Mouse (Mus musculus): ENCODE data around the gene St13. TPM values are rescaled to one million over a fixed set of nuclear protein-coding genes. Genes with fewer than 3 reads are reported as not detected.
A peak's percentile ranks its signal among the peaks of the same experiment; 100 is the strongest.

Gene St13
- polyA plus RNA-seq, 1 experiment from 2014 or later, result 185 TPM

- WGBS, result 96% methylated on average over 3 of the region's 3 CpGs
- no peak for ATAC-seq (replicated peaks; ENCODE audit: low FRiP score)
- H3K27ac ChIP-seq, result no peak overlapping the region
- H3K9ac ChIP-seq, result no peak overlapping the region
- no peak overlapping the region for H3K4me2 ChIP-seq
- no peaks in the 10 kb centered on the region for H3K27me3 ChIP-seq
- peaks cover 10% of the 10 kb centered on the region for H3K4me1 ChIP-seq
- no peak overlapping the region for H3K4me3 ChIP-seq (replicated peaks)
- no peaks in the 10 kb centered on the region for H3K36me3 ChIP-seq
- no peaks in the 10 kb centered on the region for H3K9me3 ChIP-seq (replicated peaks)
These were observed 5.1 kb upstream of the St13 start for GRCm38 (mm10) chr15:81405008-81405407.

DNA sequence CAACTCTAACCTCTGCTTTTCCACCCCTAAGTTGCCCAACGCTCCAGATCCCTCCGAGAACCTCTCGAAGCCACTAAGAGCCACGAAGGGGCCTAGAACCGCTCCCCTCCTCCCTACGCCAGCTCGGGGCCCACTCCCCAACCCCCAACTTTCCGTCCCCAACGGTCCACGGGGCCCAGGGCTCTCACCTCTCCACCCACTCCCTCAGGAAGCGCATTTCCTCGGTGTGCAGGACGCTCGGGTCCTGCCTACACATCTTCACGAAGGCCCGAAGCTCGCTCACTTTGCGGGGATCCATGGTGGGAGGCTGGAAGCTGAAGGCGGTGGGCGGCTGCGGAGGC, 610 bp downstream of the St13 start:
- under 1% methylated on average over 21 of the region's 21 CpGs for WGBS
- peak overlapping the region; percentile 84 for H3K4me3 ChIP-seq (replicated peaks)

GRCm38 (mm10) chr15:81398189-81398588, 1.7 kb downstream of the St13 start:
- H3K4me1 ChIP-seq, result peaks cover 29% of the 10 kb centered on the region
- peak overlapping the region; percentile 74 for H3K4me2 ChIP-seq
- ATAC-seq (replicated peaks; ENCODE audit: low FRiP score), result no peak
- peaks cover 5% of the 10 kb centered on the region for H3K36me3 ChIP-seq
- H3K27ac ChIP-seq, result no peak overlapping the region
- H3K9me3 ChIP-seq (replicated peaks), result no peaks in the 10 kb centered on the region
- H3K4me3 ChIP-seq (replicated peaks), result peak overlapping the region; percentile 84
- H3K9ac ChIP-seq, result peak overlapping the region; percentile 88
- H3K27me3 ChIP-seq, result no peaks in the 10 kb centered on the region

More for the DNA sequence above, 610 bp downstream of the St13 start:
- peaks cover 29% of the 10 kb centered on the region for H3K4me1 ChIP-seq
- H3K9ac ChIP-seq, result peak overlapping the region; percentile 88
- H3K27me3 ChIP-seq, result no peaks in the 10 kb centered on the region
- H3K36me3 ChIP-seq, result no peaks in the 10 kb centered on the region
- H3K27ac ChIP-seq, result peak overlapping the region; percentile 90
- no peaks in the 10 kb centered on the region for H3K9me3 ChIP-seq (replicated peaks)
- peak overlapping the region; percentile 74 for H3K4me2 ChIP-seq
- no peak for ATAC-seq (replicated peaks; ENCODE audit: low FRiP score)

- no peak overlapping the region for H3K4me3 ChIP-seq (replicated peaks)
- no peak overlapping the region for H3K4me2 ChIP-seq
- H3K27ac ChIP-seq, result 0 out of 2 replicates have a peak overlapping the region, but pooled peaks have one; percentile 27
- no peak overlapping the region for H3K9ac ChIP-seq
- no peaks in the 10 kb centered on the region for H3K27me3 ChIP-seq
- H3K4me1 ChIP-seq, result peaks cover 21% of the 10 kb centered on the region
- H3K9me3 ChIP-seq (replicated peaks), result no peaks in the 10 kb centered on the region
- no peak for ATAC-seq (replicated peaks; ENCODE audit: low FRiP score)
- WGBS, result 80% methylated on average over 8 of the region's 8 CpGs
- H3K36me3 ChIP-seq, result peaks cover 37% of the 10 kb centered on the region
These were observed 5.5 kb downstream of the St13 start for GRCm38 (mm10) chr15:81394211-81394915.

DNA sequence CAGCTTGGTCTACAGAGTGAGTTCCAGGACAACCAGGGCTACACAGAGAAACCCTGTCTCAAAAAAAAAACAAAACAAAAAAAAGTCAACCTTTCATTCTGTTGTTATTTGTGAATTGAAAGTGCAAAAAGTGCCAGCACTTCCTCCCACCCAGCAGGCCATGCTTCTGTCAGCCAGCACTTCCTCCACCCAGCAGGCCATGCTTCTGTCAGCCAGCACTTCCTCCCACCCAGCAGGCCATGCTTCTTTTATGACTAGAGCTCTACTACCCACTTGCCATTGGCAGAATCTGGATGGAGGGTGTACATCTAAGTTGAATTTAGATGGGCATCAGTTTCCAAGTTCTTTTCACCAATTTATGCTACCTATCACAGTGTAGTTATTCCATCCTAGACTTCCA, 6.9 kb downstream of the St13 start:
- H3K4me2 ChIP-seq, result no peak overlapping the region
- H3K27ac ChIP-seq, result no peak overlapping the region
- H3K9me3 ChIP-seq (replicated peaks), result no peaks in the 10 kb centered on the region
- no peak overlapping the region for H3K9ac ChIP-seq
- no peak overlapping the region for H3K4me3 ChIP-seq (replicated peaks)
- no peak for ATAC-seq (replicated peaks; ENCODE audit: low FRiP score)
- H3K4me1 ChIP-seq, result peaks cover 16% of the 10 kb centered on the region
- H3K27me3 ChIP-seq, result no peaks in the 10 kb centered on the region
- H3K36me3 ChIP-seq, result peaks cover 50% of the 10 kb centered on the region

DNA sequence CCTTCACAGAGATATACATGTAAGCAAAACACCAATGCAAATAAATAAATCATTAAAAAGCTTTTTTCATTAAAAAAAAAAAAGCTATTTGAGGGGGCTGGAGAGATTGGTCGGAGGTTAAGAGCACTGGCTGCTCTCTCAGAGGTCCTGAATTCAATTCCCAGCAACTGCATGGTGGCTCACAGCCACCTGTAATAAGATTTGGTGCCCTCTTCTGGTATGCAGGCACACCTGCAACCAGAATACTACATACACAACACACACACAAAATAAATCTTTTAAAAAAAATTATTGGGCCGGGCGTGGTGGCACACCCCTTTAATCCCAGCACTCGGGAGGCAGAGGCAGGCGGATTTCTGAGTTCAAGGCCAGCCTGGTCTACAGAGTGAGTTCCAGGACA, 13.6 kb downstream of the St13 start:
- WGBS, result 90% methylated on average over 5 of the region's 5 CpGs

GRCm38 (mm10) chr15:81378845-81379244, 21.0 kb downstream of the St13 start:
- H3K4me3 ChIP-seq (replicated peaks), result no peak overlapping the region
- H3K4me1 ChIP-seq, result no peaks in the 10 kb centered on the region
- ATAC-seq (replicated peaks; ENCODE audit: low FRiP score), result no peak
- H3K4me2 ChIP-seq, result no peak overlapping the region
- H3K36me3 ChIP-seq, result peaks cover 89% of the 10 kb centered on the region
- H3K27ac ChIP-seq, result no peak overlapping the region
- H3K9ac ChIP-seq, result no peak overlapping the region
- H3K9me3 ChIP-seq (replicated peaks), result no peaks in the 10 kb centered on the region
- WGBS, result 90% methylated on average over 2 of the region's 2 CpGs
- no peaks in the 10 kb centered on the region for H3K27me3 ChIP-seq

More for the DNA sequence above, 13.6 kb downstream of the St13 start:
- no peak for ATAC-seq (replicated peaks; ENCODE audit: low FRiP score)
- no peaks in the 10 kb centered on the region for H3K4me1 ChIP-seq
- no peak overlapping the region for H3K27ac ChIP-seq
- H3K9me3 ChIP-seq (replicated peaks), result no peaks in the 10 kb centered on the region
- H3K9ac ChIP-seq, result no peak overlapping the region
- H3K4me3 ChIP-seq (replicated peaks), result no peak overlapping the region
- peaks cover 97% of the 10 kb centered on the region for H3K36me3 ChIP-seq
- no peaks in the 10 kb centered on the region for H3K27me3 ChIP-seq
- H3K4me2 ChIP-seq, result no peak overlapping the region

DNA sequence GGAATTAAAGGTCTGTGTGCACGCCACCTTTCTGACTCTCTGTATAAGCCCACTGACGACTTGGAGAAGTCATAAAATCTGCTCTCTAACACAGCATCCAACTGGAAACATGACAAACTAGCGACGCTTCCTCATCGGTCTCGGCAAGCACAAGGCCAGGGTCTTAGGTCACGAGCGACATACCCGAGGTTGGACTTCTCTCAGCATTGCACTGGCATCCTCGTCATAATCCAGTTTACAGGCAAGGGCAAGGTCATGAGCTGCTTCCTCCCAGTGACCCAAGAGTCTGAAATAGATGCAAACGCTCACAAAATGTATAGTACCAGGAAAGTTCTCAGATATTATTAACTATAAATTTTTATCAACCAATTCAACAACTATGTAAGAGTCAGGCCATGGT, 25.3 kb downstream of the St13 start:
- ATAC-seq (replicated peaks; ENCODE audit: low FRiP score), result no peak
- Histone ChIP-seq H3K27ac (no peak overlapping the region), H3K36me3 (peaks cover 88% of the 10 kb centered on the region), H3K27me3 (no peaks in the 10 kb centered on the region), H3K4me3 (replicated peaks) (no peak overlapping the region), H3K9me3 (replicated peaks) (no peaks in the 10 kb centered on the region), H3K9ac (no peak overlapping the region), H3K4me2 (no peak overlapping the region), H3K4me1 (no peaks in the 10 kb centered on the region)
- WGBS, result 85% methylated on average over 11 of the region's 11 CpGs

- 71% methylated on average over 1 of the region's 1 CpGs for WGBS
- H3K4me1 ChIP-seq, result no peaks in the 10 kb centered on the region
- no peaks in the 10 kb centered on the region for H3K9me3 ChIP-seq (replicated peaks)
- no peak for ATAC-seq (replicated peaks; ENCODE audit: low FRiP score)
- no peak overlapping the region for H3K4me3 ChIP-seq (replicated peaks)
- no peak overlapping the region for H3K4me2 ChIP-seq
- peaks cover 92% of the 10 kb centered on the region for H3K36me3 ChIP-seq
- H3K9ac ChIP-seq, result no peak overlapping the region
- no peaks in the 10 kb centered on the region for H3K27me3 ChIP-seq
- H3K27ac ChIP-seq, result no peak overlapping the region
These were observed 29.5 kb downstream of the St13 start for GRCm38 (mm10) chr15:81370356-81370755.

DNA sequence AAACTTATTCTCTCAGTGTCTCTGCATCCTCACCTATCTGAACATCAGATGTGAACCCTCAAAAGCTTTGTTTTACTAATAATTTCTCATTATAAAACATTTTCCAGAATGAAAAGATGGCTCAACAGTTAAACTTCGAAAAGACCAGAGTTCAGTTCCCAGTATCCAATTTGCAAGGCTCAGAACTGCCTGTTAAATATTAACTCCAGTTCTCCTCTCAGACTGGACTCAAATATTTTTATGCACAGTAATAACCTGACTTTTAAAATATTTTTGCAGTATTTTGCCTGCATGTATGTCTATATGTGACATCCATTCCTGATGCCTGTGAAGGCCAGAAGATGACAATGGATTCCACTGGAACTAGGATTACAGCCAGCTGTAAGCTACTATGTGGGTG, 31.3 kb downstream of the St13 start:
- Histone ChIP-seq H3K9ac (no peak overlapping the region), H3K27me3 (no peaks in the 10 kb centered on the region), H3K36me3 (peaks cover 94% of the 10 kb centered on the region), H3K27ac (no peak overlapping the region), H3K4me1 (no peaks in the 10 kb centered on the region), H3K4me2 (no peak overlapping the region), H3K4me3 (replicated peaks) (no peak overlapping the region), H3K9me3 (replicated peaks) (no peaks in the 10 kb centered on the region)
- WGBS, result 89% methylated on average over 1 of the region's 1 CpGs
- no peak for ATAC-seq (replicated peaks; ENCODE audit: low FRiP score)

DNA sequence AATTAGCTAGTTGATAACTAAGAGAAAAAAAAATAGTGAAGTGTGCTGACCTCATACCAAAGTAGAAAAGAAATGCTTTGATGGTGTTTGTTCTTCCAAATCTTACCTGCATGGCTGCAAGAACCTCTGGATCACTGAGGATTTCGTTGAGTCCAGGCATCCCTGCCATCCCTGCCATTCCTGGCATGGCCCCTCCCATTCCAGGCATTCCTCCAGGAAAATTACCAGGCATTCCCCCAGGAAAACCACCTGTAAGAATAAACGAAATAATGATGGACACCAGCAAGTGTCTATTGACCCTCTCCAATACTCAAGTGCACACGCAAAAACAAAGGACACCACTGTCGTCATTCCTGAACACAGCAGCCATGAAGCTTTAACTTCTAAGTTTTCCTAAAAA, 33.6 kb downstream of the St13 start:
- Histone ChIP-seq H3K27me3 (no peaks in the 10 kb centered on the region), H3K4me1 (peaks cover 5% of the 10 kb centered on the region), H3K9ac (no peak overlapping the region), H3K4me2 (no peak overlapping the region), H3K9me3 (replicated peaks) (no peaks in the 10 kb centered on the region), H3K27ac (no peak overlapping the region), H3K4me3 (replicated peaks) (no peak overlapping the region), H3K36me3 (peaks cover 86% of the 10 kb centered on the region)
- WGBS, result 74% methylated on average over 4 of the region's 4 CpGs
- ATAC-seq (replicated peaks; ENCODE audit: low FRiP score), result no peak

- 85% methylated on average over 8 of the region's 8 CpGs for WGBS
- no peak overlapping the region for H3K4me2 ChIP-seq
- peaks cover 76% of the 10 kb centered on the region for H3K36me3 ChIP-seq
- no peak overlapping the region for H3K9ac ChIP-seq
- H3K4me3 ChIP-seq (replicated peaks), result no peak overlapping the region
- no peaks in the 10 kb centered on the region for H3K27me3 ChIP-seq
- H3K9me3 ChIP-seq (replicated peaks), result no peaks in the 10 kb centered on the region
- no peak overlapping the region for H3K27ac ChIP-seq
- ATAC-seq (replicated peaks; ENCODE audit: low FRiP score), result no peak
- H3K4me1 ChIP-seq, result peaks cover 10% of the 10 kb centered on the region
These were observed 34.6 kb downstream of the St13 start for GRCm38 (mm10) chr15:81365246-81365645.

- peaks cover 16% of the 10 kb centered on the region for H3K4me1 ChIP-seq
- ATAC-seq (replicated peaks; ENCODE audit: low FRiP score), result no peak
- H3K4me3 ChIP-seq (replicated peaks), result no peak overlapping the region
- H3K9ac ChIP-seq, result no peak overlapping the region
- H3K9me3 ChIP-seq (replicated peaks), result no peaks in the 10 kb centered on the region
- no peaks in the 10 kb centered on the region for H3K27me3 ChIP-seq
- peaks cover 66% of the 10 kb centered on the region for H3K36me3 ChIP-seq
- no peak overlapping the region for H3K4me2 ChIP-seq
- no peak overlapping the region for H3K27ac ChIP-seq
- WGBS, result 93% methylated on average over 1 of the region's 1 CpGs
These were observed 35.6 kb downstream of the St13 start for GRCm38 (mm10) chr15:81364271-81364670.

Measured in kidney, embryonic 15.5 days (tissue).